Mouse (Mus musculus): ENCODE measurements at regions not wholly inside any gene's neighbourhood (a gene's known extent, or its start where the extent isn't known, plus 50 kb on each side); places are given as distances from the start of the nearest gene placed in this dataset.

GRCm38 (mm10) chr9:115446681-115447080 is 136.5 kb upstream of the Stt3b start:
- TF ChIP-seq POLR2A (IDR thresholded peaks at IDR 0.05; ENCODE audit: insufficient read length, low read depth) (no peak), TCF12 (IDR thresholded peaks at IDR 0.05; ENCODE audit: insufficient read depth, poor library complexity, severe bottlenecking) (no peak), MAX (IDR thresholded peaks at IDR 0.05; ENCODE audit: low read depth) (no peak), E2F4 (IDR thresholded peaks at IDR 0.05; ENCODE audit: insufficient read depth) (no peak), MYOD1 (IDR thresholded peaks at IDR 0.05; ENCODE audit: control insufficient read depth in 1 of 3, insufficient read length in 2 of 3, low read depth in 2 of 3) (no peak), MYOG (IDR thresholded peaks at IDR 0.05; ENCODE audit: control insufficient read depth in 1 of 3, insufficient read depth in 1 of 3, insufficient read length in 2 of 3, low read depth in 2 of 3) (no peak), POLR2AphosphoS2 (IDR thresholded peaks at IDR 0.05; ENCODE audit: insufficient read length, low read depth) (no peak)

Measured in myocyte (in vitro differentiated cells).